Mouse (Mus musculus): ENCODE measurements around the gene Fastkd5. TPM values are rescaled to one million over a fixed set of nuclear protein-coding genes. Genes with fewer than 3 reads are reported as not detected.
A peak's percentile ranks its signal among the peaks of the same experiment; 100 is the strongest.
"Not testable (repeated sequence)": the region's sequence is repeated elsewhere in the genome, so short reads cannot be mapped to it uniquely, and the experiment has no call there.

Gene Fastkd5
- 13.6 and 16.7 TPM in 2 replicates for polyA plus RNA-seq (2015; fragmentation: Nextera tagmentation; extraction: Ambion mirVana)

GRCm38 (mm10) chr2:130629839-130630203 is at the start of gene Fastkd5, which contains the start of gene Ubox5:
Gene Fastkd5 (minus strand): TSS chr2:130630027.
Gene Ubox5 (minus strand): TSS chr2:130630038.
- peak; percentile 86 for DNase-seq (ENCODE audit: low spot score)

GRCm38 (mm10) chr2:130679154-130679553 is 49.3 kb upstream of the Fastkd5 start:
- no peak for DNase-seq (ENCODE audit: low spot score)

- DNase-seq (ENCODE audit: low spot score): no peak
Measured at GRCm38 (mm10) chr2:130677211-130677610, 47.4 kb upstream of the Fastkd5 start.

- DNase-seq (ENCODE audit: low spot score): peak; percentile 90
Measured at GRCm38 (mm10) chr2:130667559-130667958, 37.7 kb upstream of the Fastkd5 start, which contains the start of gene Itpa. Gene Itpa (plus strand): TSS chr2:130667610.

GRCm38 (mm10) chr2:130664102-130664701 is 34.4 kb upstream of the Fastkd5 start, which contains the start of gene Ddrgk1:
Gene Ddrgk1 (minus strand): TSS chr2:130664659.
- peak; percentile 89 for DNase-seq (ENCODE audit: low spot score)

- no peak for DNase-seq (ENCODE audit: low spot score)
Measured at GRCm38 (mm10) chr2:130663342-130663741, 33.5 kb upstream of the Fastkd5 start.

- no peak for DNase-seq (ENCODE audit: low spot score)
Measured at GRCm38 (mm10) chr2:130658530-130658929, 28.7 kb upstream of the Fastkd5 start.

GRCm38 (mm10) chr2:130657541-130657940 is 27.7 kb upstream of the Fastkd5 start:
- no peak for DNase-seq (ENCODE audit: low spot score)

GRCm38 (mm10) chr2:130656536-130656935 is 26.7 kb upstream of the Fastkd5 start:
- DNase-seq (ENCODE audit: low spot score): no peak

- DNase-seq (ENCODE audit: low spot score): no peak
Measured at GRCm38 (mm10) chr2:130655660-130656339, 26.0 kb upstream of the Fastkd5 start.

- no peak for DNase-seq (ENCODE audit: low spot score)
Measured at GRCm38 (mm10) chr2:130653760-130654159, 23.9 kb upstream of the Fastkd5 start.

- no peak for DNase-seq (ENCODE audit: low spot score)
Measured at GRCm38 (mm10) chr2:130653303-130653702, 23.5 kb upstream of the Fastkd5 start.

GRCm38 (mm10) chr2:130649028-130649427 is 19.2 kb upstream of the Fastkd5 start:
- not testable (repeated sequence) for DNase-seq (ENCODE audit: low spot score)

GRCm38 (mm10) chr2:130645198-130645597 is 15.4 kb upstream of the Fastkd5 start:
- DNase-seq (ENCODE audit: low spot score): no peak

- DNase-seq (ENCODE audit: low spot score): peak; percentile 87
Measured at GRCm38 (mm10) chr2:130642684-130643369, 13.0 kb upstream of the Fastkd5 start, which contains the start of gene Lzts3. Gene Lzts3 (minus strand): TSS chr2:130642803.

GRCm38 (mm10) chr2:130642197-130642660 is 12.4 kb upstream of the Fastkd5 start:
- peak; percentile 44 for DNase-seq (ENCODE audit: low spot score)

- no peak for DNase-seq (ENCODE audit: low spot score)
Measured at GRCm38 (mm10) chr2:130641351-130642025, 11.7 kb upstream of the Fastkd5 start.

- DNase-seq (ENCODE audit: low spot score): no peak
Measured at GRCm38 (mm10) chr2:130639276-130639675, 9.4 kb upstream of the Fastkd5 start.

- no peak for DNase-seq (ENCODE audit: low spot score)
Measured at GRCm38 (mm10) chr2:130638101-130638611, 8.3 kb upstream of the Fastkd5 start.

GRCm38 (mm10) chr2:130635847-130636246 is 6.0 kb upstream of the Fastkd5 start:
- peak; percentile 86 for DNase-seq (ENCODE audit: low spot score)

Data from thymus, postnatal 0 days (tissue).